Mouse (Mus musculus) thymus, adult 2 months (tissue): ENCODE measurements around the gene Tomm7.

Experiments used
- CTCF ChIP-seq: fragments of 200-500 bp; IDR thresholded peaks from 2 replicates; pipeline ENCODE4 v1.5.1; 2012; ENCODE audit warnings: mild to moderate bottlenecking, control low read depth, low read length, moderate library complexity, borderline replicate concordance; ENCODE audit not compliant: control insufficient read depth, poor library complexity, insufficient read depth; ENCODE audit errors: extremely low read depth
- POLR2A ChIP-seq: fragments of 200-500 bp; IDR thresholded peaks from 2 replicates; pipeline ENCODE4 v1.6.1; 2012; ENCODE audit warnings: mild to moderate bottlenecking, low read length, control low read depth, moderate library complexity; ENCODE audit not compliant: control insufficient read depth, poor library complexity, insufficient read depth; ENCODE audit errors: extremely low read depth

DNA sequence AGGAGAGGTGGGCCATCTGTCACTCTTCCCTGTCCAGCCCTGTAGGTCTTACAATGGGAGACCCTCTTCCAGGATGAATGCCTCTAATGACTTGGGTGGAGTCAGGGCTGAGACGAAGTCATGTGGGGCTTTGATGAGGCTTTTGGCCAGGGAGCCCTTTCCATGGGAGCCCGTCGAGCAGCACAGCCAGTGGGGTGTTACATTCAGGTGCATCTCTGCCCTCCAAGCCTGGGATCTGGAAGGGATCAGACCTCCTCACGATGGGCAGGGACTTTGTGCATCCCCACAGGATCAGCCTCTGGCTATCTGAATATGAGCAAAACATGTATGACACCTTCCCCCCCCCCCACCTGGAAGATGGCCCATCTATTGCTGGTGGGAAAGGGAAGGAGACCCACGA lies 15.9 kb upstream of the Tomm7 start:
- no peak for TF ChIP-seq POLR2A
- TF ChIP-seq CTCF, result no peak
